Mouse (Mus musculus) liver, adult 2 months (tissue): Measurements from ENCODE around the gene Fgf11. TPM values are rescaled to one million over a fixed set of nuclear protein-coding genes. Genes with fewer than 3 reads are reported as not detected.

Source experiments
- DNase-seq: peaks from one replicate; pipeline ENCODE4 v3.0.0-alpha.2; 2011; ENCODE audit warnings: low read depth, low spot score; ENCODE audit errors: extremely low read depth
- H3K27ac ChIP-seq: fragments of 200-500 bp; replicated peaks from 2 replicates; pipeline ENCODE4 v1.5.1; 2012; ENCODE audit warnings: low read depth, mild to moderate bottlenecking, control low read depth, inconsistent platforms, low read length; ENCODE audit not compliant: insufficient read depth
- H3K27me3 ChIP-seq: fragments of 200-500 bp; 2 replicates; pipeline ENCODE4 v1.6.1; 2012; ENCODE audit warnings: mild to moderate bottlenecking, moderate library complexity, low read length, inconsistent platforms; ENCODE audit not compliant: control insufficient read depth, insufficient read depth
- H3K36me3 ChIP-seq: fragments of 200-500 bp; 2 replicates; pipeline ENCODE4 v1.6.1; 2012; ENCODE audit warnings: low read length, inconsistent platforms; ENCODE audit not compliant: control insufficient read depth, insufficient read depth
- H3K4me1 ChIP-seq: fragments of 200-500 bp; 2 replicates; pipeline ENCODE4 v1.6.1; 2011; ENCODE audit warnings: low read length; ENCODE audit not compliant: control insufficient read depth, insufficient read depth
- H3K4me3 ChIP-seq: fragments of 200-500 bp; 2 replicates; pipeline ENCODE4 v1.5.1; 2011; ENCODE audit warnings: low read depth, mild to moderate bottlenecking, control low read depth, low read length, moderate library complexity; ENCODE audit not compliant: insufficient read depth
- H3K79me2 ChIP-seq: fragments of 200-500 bp; 2 replicates; pipeline ENCODE4 v1.6.1; 2012; ENCODE audit warnings: inconsistent platforms, mild to moderate bottlenecking, low read length, moderate library complexity; ENCODE audit not compliant: control insufficient read depth, insufficient read depth
- H3K9ac ChIP-seq: fragments of 200-500 bp; 2 replicates; pipeline ENCODE4 v1.6.1; 2012; ENCODE audit warnings: low read depth, mild to moderate bottlenecking, control low read depth, inconsistent platforms, low read length
- CTCF ChIP-seq: fragments of 200-500 bp; IDR thresholded peaks from 2 replicates; pipeline ENCODE4 v1.5.1; 2011; ENCODE audit warnings: low read depth, low read length, control low read depth
- POLR2A ChIP-seq: fragments of 200-500 bp; IDR thresholded peaks from 2 replicates; pipeline ENCODE4 v1.6.1; 2011; ENCODE audit warnings: low read length, control low read depth; ENCODE audit not compliant: insufficient read depth; ENCODE audit errors: extremely low read depth
- WGBS: fragments of 180-500 bp; shearing (Covaris S2); methylation state at CpG from one replicate; pipeline ENCODE4 v1.1.7; 2018; 5-methylcytosine and 5-hydroxymethylcytosine counted together
- polyA plus RNA-seq: library from polyadenylated mRNA; depleted of rRNA; stranded (reverse); fragments of >200 nt; gene quantifications from 2 replicates; pipeline ENCODE4 v1.2.3, GENCODE M21; 2012
- total RNA-seq: library from RNA; depleted of rRNA; stranded (reverse); fragments of >200 nt; gene quantifications from 2 replicates; pipeline ENCODE4 v1.2.3, GENCODE M21; 2014

Fgf11 gene
- total and polyA plus RNA-seq, 2 experiments: 0.18 to 0.33 TPM

DNA sequence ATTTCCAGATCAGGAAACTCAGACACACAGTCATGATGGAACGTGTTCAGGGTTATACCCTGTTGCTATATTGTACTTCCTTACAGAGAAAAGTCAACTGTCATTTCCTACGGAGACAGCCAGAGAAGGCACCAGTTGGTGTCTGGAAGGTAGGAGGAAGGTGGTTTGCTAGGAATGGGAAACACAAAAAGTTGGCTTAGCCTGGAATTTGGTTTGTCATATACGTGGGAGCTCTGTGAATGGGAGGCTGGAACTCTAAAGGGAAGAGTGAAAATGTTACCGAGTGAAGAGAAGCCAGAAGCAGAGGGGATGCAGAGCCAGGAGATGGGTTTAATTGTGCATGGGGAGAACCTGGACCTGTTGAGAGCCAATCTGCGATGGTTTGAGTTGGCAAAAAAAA lies 10.2 kb downstream of the Fgf11 start:
- Histone ChIP-seq H3K9ac (no peak overlapping the region), H3K36me3 (no peaks in the 10 kb centered on the region), H3K27me3 (no peaks in the 10 kb centered on the region), H3K79me2 (no peaks in the 10 kb centered on the region), H3K27ac (no peak overlapping the region), H3K4me3 (no peak overlapping the region), H3K4me1 (peaks cover 6% of the 10 kb centered on the region; the same call in 1 of the 2 replicates)
- DNase-seq: no peak
- WGBS: 80% methylated on average over 5 of the region's 5 CpGs
- TF ChIP-seq POLR2A (no peak), CTCF (no peak)

DNA sequence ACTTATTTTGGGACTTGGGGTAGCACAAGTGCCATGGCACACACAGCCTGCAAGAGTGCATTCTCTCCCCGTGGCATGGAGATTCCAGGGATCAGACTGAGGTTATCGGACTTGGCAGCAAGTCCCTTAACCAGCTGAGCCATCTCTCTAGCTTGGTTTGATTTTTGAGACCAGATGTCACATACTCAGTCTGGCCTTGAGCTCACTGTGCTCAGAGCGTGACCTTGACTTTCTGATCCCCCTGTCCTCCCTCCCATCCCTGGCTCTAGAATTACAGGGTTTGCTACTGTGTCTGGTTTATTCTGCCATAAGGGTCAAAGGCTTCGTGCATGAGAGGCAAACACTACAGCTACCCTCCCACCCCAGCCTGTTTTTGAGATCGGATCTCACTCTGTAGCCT lies 12.2 kb downstream of the Fgf11 start:
- DNase-seq: peak; percentile 81
- WGBS: 17% methylated on average over 5 of the region's 5 CpGs
- TF ChIP-seq CTCF (no peak), POLR2A (no peak)

GRCm38 (mm10) chr11:69787306-69787705 lies 14.4 kb downstream of the Fgf11 start:
- TF ChIP-seq POLR2A (no peak), CTCF (no peak)
- Histone ChIP-seq H3K27me3 (no peaks in the 10 kb centered on the region), H3K4me1 (peaks cover 6% of the 10 kb centered on the region; the same call in 1 of the 2 replicates), H3K79me2 (no peaks in the 10 kb centered on the region), H3K9ac (no peak overlapping the region), H3K36me3 (no peaks in the 10 kb centered on the region), H3K4me3 (no peak overlapping the region), H3K27ac (no peak overlapping the region)
- no peak for DNase-seq
- 94% methylated on average over 5 of the region's 5 CpGs for WGBS

More for the DNA sequence above, 12.2 kb downstream of the Fgf11 start:
- Histone ChIP-seq H3K27me3 (no peaks in the 10 kb centered on the region), H3K36me3 (no peaks in the 10 kb centered on the region), H3K27ac (peak overlapping the region; percentile 37; the same call in 1 of the 2 replicates), H3K79me2 (no peaks in the 10 kb centered on the region), H3K4me1 (peaks cover 6% of the 10 kb centered on the region; the same call in 1 of the 2 replicates), H3K4me3 (no peak overlapping the region), H3K9ac (no peak overlapping the region)

DNA sequence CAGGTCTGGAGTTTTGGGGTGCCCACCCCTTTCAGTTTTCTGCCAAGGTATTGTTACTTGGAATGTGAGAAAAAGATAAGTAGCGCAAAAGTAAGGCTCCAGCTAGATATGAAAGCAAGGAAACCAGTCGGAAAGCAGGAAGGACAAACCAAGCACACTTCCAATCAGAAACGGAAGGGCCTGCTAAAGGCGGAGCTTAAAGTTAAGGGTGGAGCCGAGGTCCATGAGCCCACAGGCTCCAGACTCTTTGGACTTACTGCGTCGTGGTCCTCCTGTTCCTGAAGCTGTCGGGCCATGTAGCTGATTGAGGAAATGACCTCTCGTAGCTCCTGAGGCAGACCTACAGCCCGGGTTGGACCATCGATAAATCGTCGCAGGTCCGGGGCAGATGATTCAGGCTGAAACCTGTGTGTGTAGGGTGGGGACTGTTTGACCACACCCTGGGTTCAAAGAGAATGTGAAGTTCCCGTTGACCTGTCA lies 16.8 kb downstream of the Fgf11 start:
- H3K79me2 ChIP-seq: no peaks in the 10 kb centered on the region
- no peak overlapping the region for H3K9ac ChIP-seq
- H3K4me3 ChIP-seq: peak overlapping the region; percentile 15; the same call in 1 of the 2 replicates
- peak; percentile 53 for DNase-seq
- no peak for TF ChIP-seq POLR2A
- no peak for TF ChIP-seq CTCF
- no peak overlapping the region for H3K27ac ChIP-seq
- WGBS: 14% methylated on average over 15 of the region's 15 CpGs
- no peaks in the 10 kb centered on the region for H3K36me3 ChIP-seq
- H3K4me1 ChIP-seq: peaks cover 6% of the 10 kb centered on the region; the same call in 1 of the 2 replicates
- H3K27me3 ChIP-seq: no peaks in the 10 kb centered on the region

DNA sequence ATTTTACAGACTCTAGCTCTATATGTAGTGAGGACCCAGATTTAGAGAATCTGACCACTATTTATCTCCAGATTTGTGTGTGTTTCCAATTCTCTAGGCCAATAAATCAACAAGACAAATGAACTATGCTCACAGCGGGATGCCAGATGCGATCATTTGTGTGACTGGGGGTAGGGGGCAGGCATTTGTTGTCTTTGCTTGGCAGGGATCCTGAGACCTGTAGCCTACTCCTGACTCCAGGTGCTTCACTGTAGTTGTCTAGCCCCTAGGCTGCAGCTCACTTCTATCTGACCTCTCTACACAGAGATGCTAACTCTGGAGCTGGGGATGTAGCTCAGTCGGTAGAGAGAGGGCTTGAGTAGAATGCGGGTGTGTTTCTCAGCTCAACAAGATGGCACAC lies 19.8 kb downstream of the Fgf11 start:
- H3K36me3 ChIP-seq: no peaks in the 10 kb centered on the region
- no peak overlapping the region for H3K4me3 ChIP-seq
- no peak overlapping the region for H3K27ac ChIP-seq
- TF ChIP-seq POLR2A (no peak), CTCF (no peak)
- 0 out of 2 replicates have a peak, but pooled peaks cover 3% of the 10 kb centered on the region for H3K4me1 ChIP-seq
- peak; percentile 22 for DNase-seq
- 29% methylated on average over 4 of the region's 4 CpGs for WGBS
- no peaks in the 10 kb centered on the region for H3K79me2 ChIP-seq
- no peak overlapping the region for H3K9ac ChIP-seq
- no peaks in the 10 kb centered on the region for H3K27me3 ChIP-seq

DNA sequence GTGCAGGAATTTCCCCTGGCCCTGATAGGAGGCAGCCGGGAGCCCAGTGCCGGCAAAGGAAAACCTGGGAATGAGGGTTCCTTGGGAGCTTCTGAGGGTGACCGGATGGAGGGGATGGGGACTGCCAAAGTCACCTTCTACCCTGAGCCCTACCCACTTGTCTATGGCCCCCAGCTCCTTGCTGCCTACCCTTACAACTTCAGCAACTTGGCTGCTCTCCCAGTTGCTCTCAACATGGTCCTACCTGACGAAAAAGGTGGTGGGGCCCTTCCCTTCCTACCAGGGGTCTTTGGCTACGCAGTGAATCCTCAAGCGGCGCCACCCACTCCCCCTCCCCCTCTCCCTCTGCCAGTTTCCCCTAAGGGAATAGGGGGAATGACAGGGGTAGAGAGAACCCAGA lies 22.7 kb downstream of the Fgf11 start:
- no peaks in the 10 kb centered on the region for H3K36me3 ChIP-seq
- no peak overlapping the region for H3K4me3 ChIP-seq
- no peaks in the 10 kb centered on the region; the same call in 1 of the 2 replicates for H3K4me1 ChIP-seq
- H3K27me3 ChIP-seq: no peaks in the 10 kb centered on the region
- 80% methylated on average over 7 of the region's 7 CpGs for WGBS
- DNase-seq: no peak
- H3K9ac ChIP-seq: no peak overlapping the region
- H3K79me2 ChIP-seq: 0 out of 2 replicates have a peak, but pooled peaks cover 2% of the 10 kb centered on the region
- TF ChIP-seq POLR2A (no peak), CTCF (no peak)
- H3K27ac ChIP-seq: no peak overlapping the region
